Mouse (Mus musculus): ENCODE results near the gene Gm13090. TPM values are rescaled to one million over a fixed set of nuclear protein-coding genes. Genes with fewer than 3 reads are reported as not detected.

The Gm13090 gene
- polyA plus RNA-seq, 1 experiment from 2014 or later = not detected

DNA sequence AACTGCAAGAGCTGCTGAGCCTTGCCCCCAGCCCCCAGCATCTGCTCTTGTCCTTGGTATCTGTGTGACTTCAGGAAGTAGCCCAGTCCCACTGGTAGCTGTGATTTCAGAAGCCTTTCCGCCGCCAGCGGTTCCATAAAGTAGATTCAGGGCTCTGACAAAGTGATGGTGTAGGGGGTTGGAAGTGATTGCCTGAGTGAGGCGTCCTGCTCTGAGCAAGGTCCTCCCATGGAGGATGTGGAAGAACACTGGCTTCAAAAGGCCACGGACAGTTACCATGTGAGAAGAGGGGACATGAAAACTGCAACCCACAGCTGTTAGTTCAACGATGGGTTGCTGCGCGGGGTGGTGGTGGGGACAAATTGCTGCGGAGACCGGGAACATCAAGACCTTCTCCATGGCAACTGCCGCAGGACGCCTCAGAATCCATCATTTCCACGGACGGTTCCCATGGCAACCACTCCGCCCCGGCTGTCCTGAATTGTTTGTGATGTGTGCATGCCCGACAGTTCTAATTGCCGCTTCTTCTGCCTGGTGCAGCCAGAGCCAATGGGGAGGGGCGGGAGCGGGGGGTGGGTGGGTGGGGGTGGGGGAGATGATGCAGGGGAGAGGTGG, 51.1 kb downstream of the Gm13090 start:
- Histone ChIP-seq H3K4me3 (no peak overlapping the region), H3K9me3 (no peaks in the 10 kb centered on the region), H3K27me3 (peaks cover 30% of the 10 kb centered on the region), H3K4me1 (peaks cover 15% of the 10 kb centered on the region), H3K9ac (no peak overlapping the region), H3K36me3 (no peaks in the 10 kb centered on the region), H3K27ac (no peak overlapping the region), H3K4me2 (no peak overlapping the region)
- ATAC-seq (ENCODE audit: borderline replicate concordance, extremely low read depth, low FRiP score, low TSS enrichment) = no peak
- 3% methylated on average over 20 of the region's 20 CpGs for WGBS

Other genes with a start within 250 kb of the Gm13090 start
- 41.7 and 42.7 TPM in 2 replicates for gene Errfi1, start 235.7 kb upstream of the Gm13090 start, polyA plus RNA-seq (2015; fragmentation: Nextera tagmentation; extraction: Ambion mirVana)
- 423 and 449 TPM in 2 replicates for gene Park7, start 175.1 kb upstream of the Gm13090 start, polyA plus RNA-seq (2015; fragmentation: Nextera tagmentation; extraction: Ambion mirVana)
- gene Tnfrsf9, start 175.0 kb upstream of the Gm13090 start, polyA plus RNA-seq (2015; fragmentation: Nextera tagmentation; extraction: Ambion mirVana) = 0.26 and 0.29 TPM in 2 replicates
- gene Uts2, start 92.5 kb upstream of the Gm13090 start, polyA plus RNA-seq (2015; fragmentation: Nextera tagmentation; extraction: Ambion mirVana) = not detected in 2 replicates
- gene Per3, start 44.9 kb upstream of the Gm13090 start, polyA plus RNA-seq (2015; fragmentation: Nextera tagmentation; extraction: Ambion mirVana) = 7.6 and 8.3 TPM in 2 replicates
- gene Vamp3, start 31.6 kb upstream of the Gm13090 start, polyA plus RNA-seq (2015; fragmentation: Nextera tagmentation; extraction: Ambion mirVana) = 125 and 131 TPM in 2 replicates

Measured in lung, embryonic 15.5 days (tissue).